Mouse (Mus musculus): Measurements from ENCODE around the gene Fcrl5. TPM values are rescaled to one million over a fixed set of nuclear protein-coding genes. Genes with fewer than 3 reads are reported as not detected.

Gene Fcrl5
- total and polyA plus RNA-seq, 2 experiments from 2014 or later: not detected

GRCm38 (mm10) chr3:87502771-87503170, 67.2 kb downstream of the Fcrl5 start:
- 87% methylated on average over 6 of the region's 6 CpGs for WGBS
- no peak overlapping the region for H3K27ac ChIP-seq (ENCODE audit: low read depth, low read length)
- H3K36me3 ChIP-seq (ENCODE audit: insufficient read depth, low read length): no peaks in the 10 kb centered on the region
- no peak overlapping the region for H3K4me3 ChIP-seq (ENCODE audit: low read depth, low read length)
- H3K4me2 ChIP-seq (ENCODE audit: low read depth, low read length, poor library complexity, severe bottlenecking): no peak overlapping the region
- ATAC-seq (ENCODE audit: low FRiP score) (no peak), DNase-seq (ENCODE audit: low spot score) (no peak)
- no peaks in the 10 kb centered on the region for H3K9me3 ChIP-seq (ENCODE audit: low read length)
- H3K4me1 ChIP-seq (ENCODE audit: insufficient read depth, low read length): no peaks in the 10 kb centered on the region
- TF ChIP-seq CTCF (IDR thresholded peaks at IDR 0.05): no peak
- H3K27me3 ChIP-seq (ENCODE audit: insufficient read depth, low read length): no peaks in the 10 kb centered on the region
- H3K9ac ChIP-seq (replicated peaks; ENCODE audit: low read length, poor library complexity, severe bottlenecking): no peak overlapping the region

GRCm38 (mm10) chr3:87504330-87504729, 68.8 kb downstream of the Fcrl5 start:
- Histone ChIP-seq H3K4me1 (ENCODE audit: insufficient read depth, low read length) (no peaks in the 10 kb centered on the region), H3K27ac (ENCODE audit: low read depth, low read length) (no peak overlapping the region), H3K9me3 (ENCODE audit: low read length) (no peaks in the 10 kb centered on the region), H3K9ac (replicated peaks; ENCODE audit: low read length, poor library complexity, severe bottlenecking) (no peak overlapping the region), H3K27me3 (ENCODE audit: insufficient read depth, low read length) (no peaks in the 10 kb centered on the region), H3K4me3 (ENCODE audit: low read depth, low read length) (no peak overlapping the region), H3K36me3 (ENCODE audit: insufficient read depth, low read length) (no peaks in the 10 kb centered on the region), H3K4me2 (ENCODE audit: low read depth, low read length, poor library complexity, severe bottlenecking) (no peak overlapping the region)
- ATAC-seq (ENCODE audit: low FRiP score) (no peak; the same call in 1 of the 2 replicates), DNase-seq (ENCODE audit: low spot score) (peak; percentile 80)
- TF ChIP-seq CTCF (IDR thresholded peaks at IDR 0.05): peak; percentile 93
- WGBS: 16% methylated on average over 7 of the region's 7 CpGs

- 61% methylated on average over 4 of the region's 4 CpGs for WGBS
- H3K4me2 ChIP-seq (ENCODE audit: low read depth, low read length, poor library complexity, severe bottlenecking): no peak overlapping the region
Observed at GRCm38 (mm10) chr3:87504749-87505425, 69.3 kb downstream of the Fcrl5 start.

DNA sequence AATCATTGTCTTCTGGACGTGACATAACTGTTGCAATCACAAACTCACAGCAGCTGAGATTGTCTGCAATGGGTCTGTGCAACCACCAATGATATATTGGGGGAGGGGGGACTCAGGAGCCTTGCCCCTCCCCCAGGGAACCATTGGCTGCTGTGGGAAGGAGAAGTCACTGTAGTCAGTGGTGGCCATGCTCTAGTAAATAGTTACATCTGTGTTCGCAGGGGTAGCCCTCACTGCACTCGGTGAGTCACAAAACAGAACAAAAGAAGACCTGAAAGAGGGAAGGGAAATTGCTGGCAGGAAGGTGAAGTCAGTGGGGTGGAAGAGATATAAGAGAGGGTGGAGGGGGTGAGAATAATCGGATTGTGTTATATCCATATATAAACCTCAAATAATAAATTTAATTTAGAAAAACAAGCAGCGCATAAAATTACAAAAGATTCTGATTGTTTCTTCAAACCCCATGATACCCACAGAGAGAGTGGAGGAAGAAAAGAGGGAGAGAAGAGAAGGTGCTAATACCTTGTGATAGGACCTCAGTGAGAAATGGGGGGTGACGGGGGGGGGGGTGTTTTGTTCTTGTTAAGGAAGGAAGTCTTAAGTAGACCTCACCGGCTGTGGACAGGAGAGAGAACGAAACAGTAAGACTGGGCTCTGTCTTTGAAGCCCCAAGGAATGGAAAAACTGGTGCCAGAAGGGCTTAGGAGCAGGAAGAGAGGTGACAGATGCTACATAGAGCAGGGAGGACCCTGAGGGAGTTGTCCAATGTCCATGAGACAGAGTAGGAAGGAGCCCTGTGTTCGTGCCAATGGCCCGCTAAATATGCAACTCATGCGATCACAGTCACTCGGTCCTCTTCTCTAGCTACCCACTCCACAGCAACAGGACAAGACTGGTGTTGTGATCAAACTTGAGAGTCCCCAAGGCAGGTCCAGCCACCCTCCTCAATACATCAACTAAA, 71.2 kb downstream of the Fcrl5 start:
- Histone ChIP-seq H3K9me3 (ENCODE audit: low read length) (no peaks in the 10 kb centered on the region), H3K9ac (replicated peaks; ENCODE audit: low read length, poor library complexity, severe bottlenecking) (no peak overlapping the region), H3K4me2 (ENCODE audit: low read depth, low read length, poor library complexity, severe bottlenecking) (no peak overlapping the region), H3K36me3 (ENCODE audit: insufficient read depth, low read length) (no peaks in the 10 kb centered on the region), H3K4me3 (ENCODE audit: low read depth, low read length) (no peak overlapping the region), H3K27ac (ENCODE audit: low read depth, low read length) (no peak overlapping the region), H3K4me1 (ENCODE audit: insufficient read depth, low read length) (no peaks in the 10 kb centered on the region), H3K27me3 (ENCODE audit: insufficient read depth, low read length) (no peaks in the 10 kb centered on the region)
- no peak for TF ChIP-seq CTCF (IDR thresholded peaks at IDR 0.05)
- whole genome bisulfite sequencing: 69% methylated on average over 12 of the region's 12 CpGs
- DNase-seq (ENCODE audit: low spot score) (peak; percentile 18), ATAC-seq (ENCODE audit: low FRiP score) (no peak)

More at GRCm38 (mm10) chr3:87504749-87505425, 69.3 kb downstream of the Fcrl5 start:
- no peak for DNase-seq (ENCODE audit: low spot score)
- ATAC-seq (ENCODE audit: low FRiP score): no peak; the same call in 1 of the 2 replicates
- H3K36me3 ChIP-seq (ENCODE audit: insufficient read depth, low read length): no peaks in the 10 kb centered on the region
- TF ChIP-seq CTCF (IDR thresholded peaks at IDR 0.05): no peak
- H3K9me3 ChIP-seq (ENCODE audit: low read length): no peaks in the 10 kb centered on the region
- H3K27ac ChIP-seq (ENCODE audit: low read depth, low read length): no peak overlapping the region
- no peaks in the 10 kb centered on the region for H3K4me1 ChIP-seq (ENCODE audit: insufficient read depth, low read length)
- no peaks in the 10 kb centered on the region for H3K27me3 ChIP-seq (ENCODE audit: insufficient read depth, low read length)
- H3K4me3 ChIP-seq (ENCODE audit: low read depth, low read length): no peak overlapping the region
- no peak overlapping the region for H3K9ac ChIP-seq (replicated peaks; ENCODE audit: low read length, poor library complexity, severe bottlenecking)

GRCm38 (mm10) chr3:87508205-87508901, 72.8 kb downstream of the Fcrl5 start:
- H3K27me3 ChIP-seq (ENCODE audit: insufficient read depth, low read length): no peaks in the 10 kb centered on the region
- WGBS: 23% methylated on average over 17 of the region's 17 CpGs
- no peak overlapping the region for H3K4me2 ChIP-seq (ENCODE audit: low read depth, low read length, poor library complexity, severe bottlenecking)
- H3K4me3 ChIP-seq (ENCODE audit: low read depth, low read length): no peak overlapping the region
- H3K4me1 ChIP-seq (ENCODE audit: insufficient read depth, low read length): no peaks in the 10 kb centered on the region
- TF ChIP-seq CTCF (IDR thresholded peaks at IDR 0.05): peak; percentile 92
- H3K27ac ChIP-seq (ENCODE audit: low read depth, low read length): no peak overlapping the region
- ATAC-seq (ENCODE audit: low FRiP score): peak; percentile 76
- DNase-seq (ENCODE audit: low spot score): peak; percentile 89
- H3K9ac ChIP-seq (replicated peaks; ENCODE audit: low read length, poor library complexity, severe bottlenecking): no peak overlapping the region
- no peaks in the 10 kb centered on the region for H3K36me3 ChIP-seq (ENCODE audit: insufficient read depth, low read length)
- H3K9me3 ChIP-seq (ENCODE audit: low read length): no peaks in the 10 kb centered on the region
